Comparison of ENCODE assay signal across 23 mouse cellular contexts in genomic region chr9:98245226-98245625, GRCm38 (mm10). TPM values are rescaled to one million over a fixed set of nuclear protein-coding genes. Genes with fewer than 3 reads are reported as not detected.
DNase-seq lines count a peak whose midpoint lies in the region; ATAC-seq lines count a peak whose summit lies in the region.
"Had no signal": no experiment of that assay in that cellular context is flagged by ENCODE, and none has a peak within 500 bp of the region (broad histone marks: within the 10 kb centered on the region; RNA-seq: fewer than 3 reads in every experiment).

No protein-coding gene starts in this region.

- DNase-seq in adrenal gland, postnatal 10 days: peak; percentile 8
- no peak for DNase-seq in adrenal gland, adult 18-20 months (ENCODE audit: low spot score in 2 of 2)
- DNase-seq in cerebellum, postnatal 14 days: peak; percentile 22 to 24
- DNase-seq in cerebellum, adult 11 months: no peak
- peak; percentile 50 for DNase-seq in heart, adult 11 months
- DNase-seq: adrenal gland, adult 2 months; adrenal gland, postnatal 14 days; adrenal gland, postnatal 36 days; B cell, adult 2 months; cerebellum, adult 11-12 months; cerebellum, adult 2 months; cerebellum, adult 9-10 months; cerebellum, postnatal 25 days; forebrain, postnatal 0 days had no signal

- H3K4me1 ChIP-seq in heart, embryonic 12.5 days (replicated peaks): no peaks in the 10 kb centered on the region
- H3K4me1 ChIP-seq: embryonic facial prominence, embryonic 13.5 days; forebrain, embryonic 13.5 days; forebrain, embryonic 15.5 days had no signal

- H3K9ac ChIP-seq in heart, embryonic 12.5 days: no peak overlapping the region
- H3K9ac ChIP-seq: embryonic facial prominence, embryonic 13.5 days; forebrain, embryonic 13.5 days; forebrain, embryonic 15.5 days; forebrain, postnatal 0 days had no signal

- no peak overlapping the region for H3K27ac ChIP-seq in heart, embryonic 12.5 days (ENCODE audit: poor library complexity, severe bottlenecking)
- H3K27ac ChIP-seq: embryonic facial prominence, embryonic 13.5 days; forebrain, embryonic 13.5 days; forebrain, embryonic 15.5 days had no signal

- H3K9me3 ChIP-seq in heart, embryonic 12.5 days (replicated peaks): 0 out of 2 replicates have a peak, but pooled peaks cover 5% of the 10 kb centered on the region
- H3K9me3 ChIP-seq: embryonic facial prominence, embryonic 13.5 days; forebrain, embryonic 13.5 days; forebrain, embryonic 15.5 days; G1E had no signal

- H3K4me3 ChIP-seq in heart, embryonic 12.5 days: no peak overlapping the region
- H3K4me3 ChIP-seq: embryonic facial prominence, embryonic 13.5 days; forebrain, embryonic 13.5 days; forebrain, embryonic 15.5 days had no signal

- no peaks in the 10 kb centered on the region for H3K27me3 ChIP-seq in heart, embryonic 12.5 days (replicated peaks)
- H3K27me3 ChIP-seq: CH12.LX; embryonic facial prominence, embryonic 13.5 days; forebrain, embryonic 13.5 days; forebrain, embryonic 15.5 days; Patski had no signal

- no peak overlapping the region for H3K4me2 ChIP-seq in heart, embryonic 12.5 days
- H3K4me2 ChIP-seq: embryonic facial prominence, embryonic 13.5 days; forebrain, embryonic 13.5 days; forebrain, embryonic 15.5 days had no signal

- no peak for ATAC-seq in heart, embryonic 12.5 days (ENCODE audit: insufficient number of reproducible peaks, low FRiP score)
- ATAC-seq: activated CD4-positive, CD25-positive, alpha-beta regulatory T cell, adult 4 months; CD4-positive, CD25-positive, alpha-beta regulatory T cell, adult 4 months; forebrain, embryonic 13.5 days; forebrain, postnatal 0 days; Patski had no signal

- 71% methylated on average over 2 of the region's 2 CpGs for WGBS in heart, embryonic 12.5 days

- no peaks in the 10 kb centered on the region for H3K36me3 ChIP-seq in heart, embryonic 12.5 days
- H3K36me3 ChIP-seq: embryonic facial prominence, embryonic 13.5 days; forebrain, embryonic 15.5 days; G1E had no signal

RNA-seq across cellular contexts. Expression of gene Nmnat3, which starts 42.0 kb away (rescaled TPM):
- total RNA-seq in adrenal gland, postnatal 10 days (2021): 10 to 100 TPM; 12.5 to 14.5 TPM
- total RNA-seq in adrenal gland, adult 18-20 months (2021): 10 to 100 TPM in 1 of 2 experiments, 1 to 10 TPM in 1; 9.8 to 13.6 TPM
- polyA plus RNA-seq in heart, embryonic 12.5 days (2016; fragmentation: Nextera tagmentation; extraction: Ambion mirVana): 9.4 and 10.0 TPM in 2 replicates

Comparison
In these comparisons a context has a peak if more than half of its experiments do, and no peak if none do; other contexts are left out.
1. DNase-seq: peak in adrenal gland, postnatal 10 days (single experiment), cerebellum, postnatal 14 days (2 of 2) and heart, adult 11 months (single experiment); none in adrenal gland, adult 18-20 months (0 of 2) and cerebellum, adult 11 months (single experiment).